Mouse (Mus musculus) olfactory bulb, adult 2 months (tissue): ENCODE results near the gene Mfsd13b.
"Not testable (repeated sequence)": the region's sequence is repeated elsewhere in the genome, so short reads cannot be mapped to it uniquely, and the experiment has no call there.

Source experiments
- CTCF ChIP-seq: fragments of 200-500 bp; IDR thresholded peaks from 2 replicates; pipeline ENCODE4 v1.5.1; 2012; ENCODE audit warnings: low read depth, mild to moderate bottlenecking, low read length, moderate library complexity; ENCODE audit not compliant: insufficient read depth
- POLR2A ChIP-seq: fragments of 200-500 bp; IDR thresholded peaks from 2 replicates; pipeline ENCODE4 v1.6.1; 2012; ENCODE audit warnings: mild to moderate bottlenecking, low read depth, low read length, moderate library complexity; ENCODE audit not compliant: insufficient read depth

- not testable (repeated sequence) for TF ChIP-seq CTCF, POLR2A
These were observed 47.6 kb downstream of the Mfsd13b start for GRCm38 (mm10) chr7:121029947-121030346.
